Mouse (Mus musculus): ENCODE data around the gene Dcaf5. TPM values are rescaled to one million over a fixed set of nuclear protein-coding genes. Genes with fewer than 3 reads are reported as not detected.

The Dcaf5 gene
- polyA plus RNA-seq, 1 experiment from 2014 or later: 14.2 TPM

GRCm38 (mm10) chr12:80404139-80404538 lies 32.3 kb downstream of the Dcaf5 start:
- no peak overlapping the region for H3K27ac ChIP-seq
- no peaks in the 10 kb centered on the region for H3K4me1 ChIP-seq
- H3K4me3 ChIP-seq: no peak overlapping the region
- 89% methylated on average over 6 of the region's 6 CpGs for WGBS
- 0 out of 2 replicates have a peak, but pooled peaks cover 3% of the 10 kb centered on the region for H3K9me3 ChIP-seq
- no peak overlapping the region for H3K4me2 ChIP-seq
- peaks cover 41% of the 10 kb centered on the region for H3K36me3 ChIP-seq
- no peak overlapping the region for H3K9ac ChIP-seq
- ATAC-seq (ENCODE audit: insufficient number of reproducible peaks, insufficient read depth, low FRiP score, low TSS enrichment, low read depth): no peak
- no peaks in the 10 kb centered on the region for H3K27me3 ChIP-seq

- WGBS: 86% methylated on average over 2 of the region's 2 CpGs
- H3K4me2 ChIP-seq: no peak overlapping the region
- no peak overlapping the region for H3K9ac ChIP-seq
- ATAC-seq (ENCODE audit: insufficient number of reproducible peaks, insufficient read depth, low FRiP score, low TSS enrichment, low read depth): no peak
- no peak overlapping the region for H3K4me3 ChIP-seq
- H3K9me3 ChIP-seq: 0 out of 2 replicates have a peak, but pooled peaks cover 3% of the 10 kb centered on the region
- no peaks in the 10 kb centered on the region for H3K27me3 ChIP-seq
- no peaks in the 10 kb centered on the region for H3K4me1 ChIP-seq
- H3K36me3 ChIP-seq: peaks cover 74% of the 10 kb centered on the region
- no peak overlapping the region for H3K27ac ChIP-seq
Observed at GRCm38 (mm10) chr12:80399147-80399546, 37.3 kb downstream of the Dcaf5 start.

GRCm38 (mm10) chr12:80396397-80396796 lies 40.0 kb downstream of the Dcaf5 start:
- Histone ChIP-seq H3K9ac (no peak overlapping the region), H3K36me3 (peaks cover 67% of the 10 kb centered on the region), H3K4me1 (no peaks in the 10 kb centered on the region), H3K4me3 (no peak overlapping the region), H3K9me3 (no peaks in the 10 kb centered on the region), H3K27me3 (no peaks in the 10 kb centered on the region), H3K27ac (no peak overlapping the region), H3K4me2 (no peak overlapping the region)
- 68% methylated on average over 6 of the region's 6 CpGs for WGBS
- ATAC-seq (ENCODE audit: insufficient number of reproducible peaks, insufficient read depth, low FRiP score, low TSS enrichment, low read depth): no peak

GRCm38 (mm10) chr12:80395270-80395669 lies 41.1 kb downstream of the Dcaf5 start:
- WGBS: 89% methylated on average over 4 of the region's 4 CpGs
- no peak for ATAC-seq (ENCODE audit: insufficient number of reproducible peaks, insufficient read depth, low FRiP score, low TSS enrichment, low read depth)
- H3K27ac ChIP-seq: no peak overlapping the region
- H3K27me3 ChIP-seq: no peaks in the 10 kb centered on the region
- H3K4me3 ChIP-seq: no peak overlapping the region
- H3K9ac ChIP-seq: no peak overlapping the region
- no peaks in the 10 kb centered on the region for H3K4me1 ChIP-seq
- H3K9me3 ChIP-seq: no peaks in the 10 kb centered on the region
- H3K36me3 ChIP-seq: peaks cover 66% of the 10 kb centered on the region
- H3K4me2 ChIP-seq: no peak overlapping the region

GRCm38 (mm10) chr12:80394045-80394444 lies 42.4 kb downstream of the Dcaf5 start:
- no peak overlapping the region for H3K4me3 ChIP-seq
- no peaks in the 10 kb centered on the region for H3K9me3 ChIP-seq
- 85% methylated on average over 2 of the region's 2 CpGs for WGBS
- H3K27me3 ChIP-seq: no peaks in the 10 kb centered on the region
- no peak overlapping the region for H3K4me2 ChIP-seq
- H3K36me3 ChIP-seq: peaks cover 65% of the 10 kb centered on the region
- ATAC-seq (ENCODE audit: insufficient number of reproducible peaks, insufficient read depth, low FRiP score, low TSS enrichment, low read depth): no peak
- no peak overlapping the region for H3K9ac ChIP-seq
- H3K27ac ChIP-seq: no peak overlapping the region
- no peaks in the 10 kb centered on the region for H3K4me1 ChIP-seq

GRCm38 (mm10) chr12:80389448-80389847 lies 47.0 kb downstream of the Dcaf5 start:
- no peaks in the 10 kb centered on the region for H3K27me3 ChIP-seq
- H3K36me3 ChIP-seq: peaks cover 34% of the 10 kb centered on the region
- no peak overlapping the region for H3K9ac ChIP-seq
- H3K9me3 ChIP-seq: no peaks in the 10 kb centered on the region
- H3K4me1 ChIP-seq: no peaks in the 10 kb centered on the region
- no peak overlapping the region for H3K27ac ChIP-seq
- WGBS: 53% methylated on average over 3 of the region's 3 CpGs
- H3K4me3 ChIP-seq: no peak overlapping the region
- no peak for ATAC-seq (ENCODE audit: insufficient number of reproducible peaks, insufficient read depth, low FRiP score, low TSS enrichment, low read depth)
- H3K4me2 ChIP-seq: no peak overlapping the region

- H3K9me3 ChIP-seq: no peaks in the 10 kb centered on the region
- 88% methylated on average over 5 of the region's 5 CpGs for WGBS
- H3K4me3 ChIP-seq: no peak overlapping the region
- H3K27me3 ChIP-seq: no peaks in the 10 kb centered on the region
- no peak overlapping the region for H3K4me2 ChIP-seq
- H3K36me3 ChIP-seq: peaks cover 38% of the 10 kb centered on the region
- ATAC-seq (ENCODE audit: insufficient number of reproducible peaks, insufficient read depth, low FRiP score, low TSS enrichment, low read depth): no peak
- H3K9ac ChIP-seq: no peak overlapping the region
- H3K27ac ChIP-seq: no peak overlapping the region
- H3K4me1 ChIP-seq: no peaks in the 10 kb centered on the region
Observed at GRCm38 (mm10) chr12:80387326-80387725, 49.1 kb downstream of the Dcaf5 start.

GRCm38 (mm10) chr12:80385361-80385760 lies 51.0 kb downstream of the Dcaf5 start:
- Histone ChIP-seq H3K27me3 (no peaks in the 10 kb centered on the region), H3K9me3 (no peaks in the 10 kb centered on the region), H3K27ac (no peak overlapping the region), H3K9ac (no peak overlapping the region), H3K4me2 (no peak overlapping the region), H3K36me3 (peaks cover 28% of the 10 kb centered on the region), H3K4me3 (no peak overlapping the region), H3K4me1 (peaks cover 1% of the 10 kb centered on the region)
- 75% methylated on average over 1 of the region's 1 CpGs for WGBS
- ATAC-seq (ENCODE audit: insufficient number of reproducible peaks, insufficient read depth, low FRiP score, low TSS enrichment, low read depth): no peak

GRCm38 (mm10) chr12:80383478-80383877 lies 52.9 kb downstream of the Dcaf5 start:
- no peak overlapping the region for H3K27ac ChIP-seq
- H3K4me3 ChIP-seq: no peak overlapping the region
- no peaks in the 10 kb centered on the region for H3K27me3 ChIP-seq
- peaks cover 9% of the 10 kb centered on the region for H3K4me1 ChIP-seq
- H3K36me3 ChIP-seq: peaks cover 34% of the 10 kb centered on the region
- ATAC-seq (ENCODE audit: insufficient number of reproducible peaks, insufficient read depth, low FRiP score, low TSS enrichment, low read depth): no peak
- H3K4me2 ChIP-seq: no peak overlapping the region
- no peak overlapping the region for H3K9ac ChIP-seq
- no peaks in the 10 kb centered on the region for H3K9me3 ChIP-seq
- 92% methylated on average over 8 of the region's 8 CpGs for WGBS

GRCm38 (mm10) chr12:80382794-80383193 lies 53.6 kb downstream of the Dcaf5 start:
- Histone ChIP-seq H3K9me3 (no peaks in the 10 kb centered on the region), H3K9ac (no peak overlapping the region), H3K27ac (no peak overlapping the region), H3K36me3 (peaks cover 39% of the 10 kb centered on the region), H3K4me1 (peaks cover 9% of the 10 kb centered on the region), H3K27me3 (no peaks in the 10 kb centered on the region), H3K4me2 (no peak overlapping the region), H3K4me3 (no peak overlapping the region)
- no peak for ATAC-seq (ENCODE audit: insufficient number of reproducible peaks, insufficient read depth, low FRiP score, low TSS enrichment, low read depth)
- WGBS: 93% methylated on average over 2 of the region's 2 CpGs

- WGBS: 87% methylated on average over 10 of the region's 10 CpGs
- no peak overlapping the region for H3K9ac ChIP-seq
- H3K27ac ChIP-seq: peak overlapping the region; percentile 80
- no peak overlapping the region for H3K4me2 ChIP-seq
- peaks cover 48% of the 10 kb centered on the region for H3K36me3 ChIP-seq
- H3K4me3 ChIP-seq: no peak overlapping the region
- peak; percentile 59 for ATAC-seq (ENCODE audit: insufficient number of reproducible peaks, insufficient read depth, low FRiP score, low TSS enrichment, low read depth)
- H3K9me3 ChIP-seq: no peaks in the 10 kb centered on the region
- peaks cover 9% of the 10 kb centered on the region for H3K4me1 ChIP-seq
- H3K27me3 ChIP-seq: no peaks in the 10 kb centered on the region
Observed at GRCm38 (mm10) chr12:80379831-80380457, 56.5 kb downstream of the Dcaf5 start.

- no peaks in the 10 kb centered on the region for H3K9me3 ChIP-seq
- no peak overlapping the region for H3K4me3 ChIP-seq
- H3K9ac ChIP-seq: no peak overlapping the region
- peak overlapping the region; percentile 80 for H3K27ac ChIP-seq
- peaks cover 53% of the 10 kb centered on the region for H3K36me3 ChIP-seq
- H3K4me2 ChIP-seq: no peak overlapping the region
- no peak for ATAC-seq (ENCODE audit: insufficient number of reproducible peaks, insufficient read depth, low FRiP score, low TSS enrichment, low read depth)
- 78% methylated on average over 4 of the region's 4 CpGs for WGBS
- H3K4me1 ChIP-seq: peaks cover 9% of the 10 kb centered on the region
- no peaks in the 10 kb centered on the region for H3K27me3 ChIP-seq
Observed at GRCm38 (mm10) chr12:80379393-80379792, 57.0 kb downstream of the Dcaf5 start.
